Mouse (Mus musculus) MEL (cell line): Measurements from ENCODE around the gene Trim37. TPM values are rescaled to one million over a fixed set of nuclear protein-coding genes. Genes with fewer than 3 reads are reported as not detected.

Source experiments
- DNase-seq: peaks from one replicate; pipeline ENCODE4 v3.0.0; 2011; ENCODE audit warnings: low read depth, low spot score
- H3K27ac ChIP-seq: 2 replicates; pipeline ENCODE4 v1.5.1; 2012; ENCODE audit warnings: low read depth, mild to moderate bottlenecking, control low read depth, low read length, moderate library complexity; ENCODE audit not compliant: control insufficient read depth
- H3K27me3 ChIP-seq, 2 experiments: fragments of 150-350 bp in 1 of 2; sonication (generic) in 1 of 2; 2 replicates each; pipeline ENCODE4 v1.6.1; 2012; ENCODE audit warnings: low read length in 2 of 2, mild to moderate bottlenecking in 2 of 2, improper control_type of control experiment in 1 of 2, moderate library complexity in 1 of 2; ENCODE audit not compliant: insufficient read depth in 2 of 2, control insufficient read depth in 1 of 2
- H3K36me3 ChIP-seq, 2 experiments: 2 replicates each; pipeline ENCODE4 v1.6.1; 2012 to 2014; ENCODE audit warnings: low read length in 2 of 2, improper control_type of control experiment in 1 of 2, inconsistent platforms in 1 of 2, mild to moderate bottlenecking in 1 of 2; ENCODE audit not compliant: insufficient read depth in 2 of 2, control insufficient read depth in 1 of 2
- H3K4me1 ChIP-seq, 2 experiments: fragments of 150-350 bp in 1 of 2; sonication (generic) in 1 of 2; 2 replicates each; pipeline ENCODE4 v1.6.1; 2012; ENCODE audit warnings: low read length in 2 of 2, improper control_type of control experiment in 1 of 2, mild to moderate bottlenecking in 1 of 2; ENCODE audit not compliant: insufficient read depth in 2 of 2, control insufficient read depth in 1 of 2
- H3K4me3 ChIP-seq, 2 experiments: fragments of 150-350 bp in 1 of 2; sonication (generic) in 1 of 2; 2 replicates each; pipeline ENCODE4 v1.5.1; 2012; ENCODE audit warnings: low read depth in 2 of 2, low read length in 2 of 2, mild to moderate bottlenecking in 2 of 2, moderate library complexity in 2 of 2, control low read depth in 1 of 2, improper control_type of control experiment in 1 of 2; ENCODE audit not compliant: control insufficient read depth in 1 of 2, insufficient read depth in 1 of 2
- H3K79me2 ChIP-seq: 2 replicates; pipeline ENCODE4 v1.6.1; 2012; ENCODE audit warnings: mild to moderate bottlenecking, low read length, moderate library complexity; ENCODE audit not compliant: control insufficient read depth, poor library complexity, insufficient read depth
- H3K9ac ChIP-seq: 2 replicates; pipeline ENCODE4 v1.6.1; 2012; ENCODE audit warnings: low read depth, mild to moderate bottlenecking, control low read depth, low read length, moderate library complexity; ENCODE audit not compliant: control insufficient read depth, poor library complexity, severe bottlenecking
- H3K9me3 ChIP-seq: fragments of 150-350 bp; sonication (generic); replicated peaks from 2 replicates; pipeline ENCODE4 v1.6.1; 2012; ENCODE audit warnings: mild to moderate bottlenecking, low read length, improper control_type of control experiment, moderate library complexity; ENCODE audit not compliant: insufficient read depth
- CHD1 ChIP-seq: IDR thresholded peaks from 2 replicates; pipeline ENCODE4 v1.6.1; 2012; ENCODE audit warnings: low read depth, mild to moderate bottlenecking, inconsistent platforms, low read length, improper control_type of control experiment
- CHD2 ChIP-seq: IDR thresholded peaks from 2 replicates; pipeline ENCODE4 v1.6.1; 2011; ENCODE audit warnings: low read length, improper control_type of control experiment
- CTCF ChIP-seq, 3 experiments: IDR thresholded peaks in 2 of 3; conservative IDR thresholded peaks in 1 of 3; 2 replicates each; pipeline ENCODE4 v1.5.1; 2011 to 2012; ENCODE audit warnings: low read length in 3 of 3, low read depth in 2 of 3, mild to moderate bottlenecking in 2 of 3, improper control_type of control experiment in 1 of 3, inconsistent platforms in 1 of 3, mixed read lengths in 1 of 3, moderate library complexity in 1 of 3; ENCODE audit not compliant: control insufficient read depth in 1 of 3, insufficient read depth in 1 of 3, poor library complexity in 1 of 3, severe bottlenecking in 1 of 3
- E2F4 ChIP-seq: IDR thresholded peaks from 2 replicates; pipeline ENCODE4 v1.6.1; 2011; ENCODE audit warnings: low read depth, low read length, improper control_type of control experiment, borderline replicate concordance
- ELF1 ChIP-seq: IDR thresholded peaks from 2 replicates; pipeline ENCODE4 v1.6.1; 2014; ENCODE audit warnings: low read depth, mild to moderate bottlenecking, inconsistent platforms, low read length, improper control_type of control experiment, moderate library complexity
- EP300 ChIP-seq, 2 experiments: IDR thresholded peaks; 2 replicates each; pipeline ENCODE4 v1.6.1; 2011; ENCODE audit warnings: improper control_type of control experiment in 2 of 2, low read length in 2 of 2, low read depth in 1 of 2, mild to moderate bottlenecking in 1 of 2
- ETS1 ChIP-seq: IDR thresholded peaks from 2 replicates; pipeline ENCODE4 v1.6.1; 2012; ENCODE audit warnings: low read depth, mild to moderate bottlenecking, inconsistent platforms, low read length, improper control_type of control experiment, moderate library complexity
- GABPA ChIP-seq: IDR thresholded peaks from 2 replicates; pipeline ENCODE4 v1.6.1; 2012; ENCODE audit warnings: low read depth, mild to moderate bottlenecking, inconsistent platforms, low read length, improper control_type of control experiment, moderate library complexity
- GATA1 ChIP-seq: IDR thresholded peaks from 2 replicates; pipeline ENCODE4 v1.6.1; 2011; ENCODE audit warnings: low read depth, low read length, improper control_type of control experiment
- JUND ChIP-seq: IDR thresholded peaks from 2 replicates; pipeline ENCODE4 v1.6.1; 2011; ENCODE audit warnings: low read depth, mild to moderate bottlenecking, improper control_type of control experiment, low read length
- KAT2A ChIP-seq: conservative IDR thresholded peaks from 2 replicates; pipeline ENCODE4 v1.6.1; 2012; ENCODE audit warnings: low read depth, low read length, improper control_type of control experiment, inconsistent platforms
- MAX ChIP-seq: IDR thresholded peaks from 2 replicates; pipeline ENCODE4 v1.6.1; 2011; ENCODE audit warnings: low read length, improper control_type of control experiment
- MAZ ChIP-seq: IDR thresholded peaks from 2 replicates; pipeline ENCODE4 v1.6.1; 2012; ENCODE audit warnings: low read depth, mild to moderate bottlenecking, inconsistent platforms, low read length, improper control_type of control experiment
- MXI1 ChIP-seq: IDR thresholded peaks from 2 replicates; pipeline ENCODE4 v1.6.1; 2011; ENCODE audit warnings: mild to moderate bottlenecking, low read depth, low read length, improper control_type of control experiment
- MYB ChIP-seq: IDR thresholded peaks from 2 replicates; pipeline ENCODE4 v1.6.1; 2011; ENCODE audit warnings: mild to moderate bottlenecking, low read depth, low read length, improper control_type of control experiment
- NELFE ChIP-seq: IDR thresholded peaks from 2 replicates; pipeline ENCODE4 v1.6.1; 2011; ENCODE audit warnings: low read depth, low read length, improper control_type of control experiment
- POLR2AphosphoS5 ChIP-seq: IDR thresholded peaks from 2 replicates; pipeline ENCODE4 v1.6.1; 2012; ENCODE audit warnings: low read depth, borderline replicate concordance, mild to moderate bottlenecking, inconsistent platforms, low read length, moderate library complexity, mixed read lengths
- SIN3A ChIP-seq: IDR thresholded peaks from 2 replicates; pipeline ENCODE4 v1.6.1; 2012; ENCODE audit warnings: low read length, improper control_type of control experiment, inconsistent platforms
- SMC3 ChIP-seq: IDR thresholded peaks from 2 replicates; pipeline ENCODE4 v1.6.1; 2011; ENCODE audit warnings: low read depth, low read length, improper control_type of control experiment
- TAL1 ChIP-seq: IDR thresholded peaks from 2 replicates; pipeline ENCODE4 v1.6.1; 2012; ENCODE audit warnings: mild to moderate bottlenecking, inconsistent platforms, low read length, moderate library complexity, mixed read lengths
- TBP ChIP-seq: IDR thresholded peaks from 2 replicates; pipeline ENCODE4 v1.8.0; 2011; ENCODE audit warnings: low read depth, low read length, improper control_type of control experiment
- UBTF ChIP-seq: IDR thresholded peaks from 2 replicates; pipeline ENCODE4 v1.6.1; 2012; ENCODE audit warnings: low read depth, mild to moderate bottlenecking, inconsistent platforms, low read length, improper control_type of control experiment, moderate library complexity, borderline replicate concordance; ENCODE audit not compliant: insufficient read depth
- USF1 ChIP-seq: IDR thresholded peaks from 2 replicates; pipeline ENCODE4 v1.6.1; 2014; ENCODE audit warnings: low read depth, mild to moderate bottlenecking, inconsistent platforms, low read length, improper control_type of control experiment, moderate library complexity
- USF2 ChIP-seq, 2 experiments: IDR thresholded peaks; 2 replicates each; pipeline ENCODE4 v1.6.1; 2011 to 2012; ENCODE audit warnings: improper control_type of control experiment in 2 of 2, low read length in 2 of 2, borderline replicate concordance in 1 of 2, inconsistent platforms in 1 of 2, low read depth in 1 of 2, mild to moderate bottlenecking in 1 of 2; ENCODE audit not compliant: insufficient read depth in 1 of 2
- ZC3H11A ChIP-seq: IDR thresholded peaks from 2 replicates; pipeline ENCODE4 v1.6.1; 2012; ENCODE audit warnings: low read depth, mild to moderate bottlenecking, inconsistent platforms, low read length, improper control_type of control experiment
- ZKSCAN1 ChIP-seq: IDR thresholded peaks from 2 replicates; pipeline ENCODE4 v1.6.1; 2012; ENCODE audit warnings: low read depth, mild to moderate bottlenecking, inconsistent platforms, low read length, improper control_type of control experiment, moderate library complexity
- polyA plus RNA-seq, 2 experiments: library from polyadenylated mRNA; stranded (reverse) in 1 of 2; unstranded in 1 of 2; fragments of >175 nt in 1 of 2; fragments of >200 nt in 1 of 2; gene quantifications; 2 replicates each; pipeline versions ENCODE4 v1.2.1 to v1.2.4; 2012; ENCODE audit warnings: low replicate concordance in 2 of 2, low read depth in 1 of 2; ENCODE audit not compliant: insufficient read length in 2 of 2, insufficient read depth in 1 of 2, missing spikeins in 1 of 2
- total RNA-seq: library from RNA; depleted of rRNA; stranded (reverse); fragments of 300-350 nt; gene quantifications from 2 replicates; pipeline ENCODE4 v1.2.3, GENCODE M21; 2012

Trim37 gene
- total and polyA plus RNA-seq, 3 experiments: 39.3 to 52.1 TPM; not detected in 1

GRCm38 (mm10) chr11:87254149-87254548 lies 127.3 kb downstream of the Trim37 start (continued):
- TF ChIP-seq USF2 (IDR thresholded peaks at IDR 0.05; ENCODE audit: borderline replicate concordance in 1 of 2, insufficient read depth in 1 of 2, low read depth in 1 of 2, low read length in 2 of 2) (no peak), USF1 (no peak), CHD2 (no peak), GABPA (no peak), POLR2AphosphoS5 (no peak), E2F4 (no peak), MAZ (no peak), MAX (no peak), EP300 (IDR thresholded peaks at IDR 0.05; ENCODE audit: low read depth in 1 of 2, low read length in 2 of 2) (peak in 1 of 2 experiments; percentile 60; a peak in 1 of 4 replicates), CHD1 (no peak), MYB (no peak), ZC3H11A (no peak), SIN3A (peak; percentile 94), TBP (no peak), ZKSCAN1 (no peak), ELF1 (peak; percentile 40; the same call in 1 of the 2 replicates), KAT2A (no peak; the same call in 1 of the 2 replicates), UBTF (no peak), JUND (no peak), SMC3 (no peak)

- TF ChIP-seq NELFE (no peak), ETS1 (no peak), MYB (no peak), JUND (no peak), SIN3A (no peak), ZKSCAN1 (no peak), GABPA (no peak), GATA1 (no peak), SMC3 (no peak), TAL1 (no peak), CTCF (IDR thresholded peaks at IDR 0.05 in 2 of 3, conservative IDR thresholded peaks at IDR 0.05 in 1 of 3; ENCODE audit: control insufficient read depth in 1 of 3, insufficient read depth in 1 of 3, low read depth in 2 of 3, low read length in 3 of 3, poor library complexity in 1 of 3, severe bottlenecking in 1 of 3) (no peak), CHD2 (no peak), E2F4 (no peak), EP300 (IDR thresholded peaks at IDR 0.05; ENCODE audit: low read depth in 1 of 2, low read length in 2 of 2) (no peak), TBP (no peak), MXI1 (no peak)
- Histone ChIP-seq H3K9me3 (no peaks in the 10 kb centered on the region), H3K79me2 (no peaks in the 10 kb centered on the region), H3K36me3 (peaks cover 0 to 11% of the 10 kb centered on the region in 2 experiments; a peak in 2 of 4 replicates), H3K4me1 (peaks cover 2 to 17% of the 10 kb centered on the region in 2 experiments), H3K27me3 (no peaks in the 10 kb centered on the region), H3K27ac (no peak overlapping the region), H3K9ac (no peak overlapping the region), H3K4me3 (no peak overlapping the region)
- DNase-seq: no peak
Measured at GRCm38 (mm10) chr11:87257282-87257681, 130.4 kb downstream of the Trim37 start.
